Mouse (Mus musculus): ENCODE measurements around the gene Amhr2. TPM values are rescaled to one million over a fixed set of nuclear protein-coding genes. Genes with fewer than 3 reads are reported as not detected.

Gene Amhr2
- polyA plus RNA-seq (2014; fragmentation: Illumina TruSeq; extraction: RNeasy Lipid Tissue Mini Kit (QIAGEN cat#74804); ENCODE audit: low read depth, low replicate concordance) = not detected

GRCm38 (mm10) chr15:102445146-102445545, at the start of gene Amhr2:
Gene Amhr2 (plus strand): TSS chr15:102445367.

GRCm38 (mm10) chr15:102405489-102406195, 39.5 kb upstream of the Amhr2 start, which contains the start of gene Sp1:
Gene Sp1 (plus strand): TSS chr15:102406143.

GRCm38 (mm10) chr15:102458904-102459317, 13.7 kb downstream of the Amhr2 start, which contains the start of gene Prr13:
Gene Prr13 (plus strand): TSS chr15:102459028.

GRCm38 (mm10) chr15:102470183-102470604, 25.0 kb downstream of the Amhr2 start, which contains the start of gene Pcbp2:
Gene Pcbp2 (plus strand): TSS chr15:102470539.

GRCm38 (mm10) chr15:102503447-102503846, 58.3 kb downstream of the Amhr2 start, which contains the start of gene Gm10337:
Gene Gm10337 (plus strand): TSS chr15:102503722.

Other genes starting within 250 kb of the Amhr2 start
- 24.9 TPM for gene Zfp740, start 242.1 kb upstream of the Amhr2 start, polyA plus RNA-seq (2014; fragmentation: Illumina TruSeq; extraction: RNeasy Lipid Tissue Mini Kit (QIAGEN cat#74804); ENCODE audit: low read depth, low replicate concordance)
- gene Csad, start 240.6 kb upstream of the Amhr2 start, polyA plus RNA-seq (2014; fragmentation: Illumina TruSeq; extraction: RNeasy Lipid Tissue Mini Kit (QIAGEN cat#74804); ENCODE audit: low read depth, low replicate concordance) = 66.9 TPM
- not detected for gene Itgb7, start 213.4 kb upstream of the Amhr2 start, polyA plus RNA-seq (2014; fragmentation: Illumina TruSeq; extraction: RNeasy Lipid Tissue Mini Kit (QIAGEN cat#74804); ENCODE audit: low read depth, low replicate concordance)
- gene Rarg, start 187.8 kb upstream of the Amhr2 start, polyA plus RNA-seq (2014; fragmentation: Illumina TruSeq; extraction: RNeasy Lipid Tissue Mini Kit (QIAGEN cat#74804); ENCODE audit: low read depth, low replicate concordance) = 5.9 TPM
- not detected for gene Gm9918, start 174.8 kb upstream of the Amhr2 start, polyA plus RNA-seq (2014; fragmentation: Illumina TruSeq; extraction: RNeasy Lipid Tissue Mini Kit (QIAGEN cat#74804); ENCODE audit: low read depth, low replicate concordance)
- gene Mfsd5, start 165.9 kb upstream of the Amhr2 start, polyA plus RNA-seq (2014; fragmentation: Illumina TruSeq; extraction: RNeasy Lipid Tissue Mini Kit (QIAGEN cat#74804); ENCODE audit: low read depth, low replicate concordance) = 0.93 TPM
- not detected for gene Espl1, start 149.1 kb upstream of the Amhr2 start, polyA plus RNA-seq (2014; fragmentation: Illumina TruSeq; extraction: RNeasy Lipid Tissue Mini Kit (QIAGEN cat#74804); ENCODE audit: low read depth, low replicate concordance)
- gene Pfdn5, start 119.3 kb upstream of the Amhr2 start, polyA plus RNA-seq (2014; fragmentation: Illumina TruSeq; extraction: RNeasy Lipid Tissue Mini Kit (QIAGEN cat#74804); ENCODE audit: low read depth, low replicate concordance) = 84.0 TPM
- 4.4 TPM for gene Myg1, start 113.7 kb upstream of the Amhr2 start, polyA plus RNA-seq (2014; fragmentation: Illumina TruSeq; extraction: RNeasy Lipid Tissue Mini Kit (QIAGEN cat#74804); ENCODE audit: low read depth, low replicate concordance)
- 3.6 TPM for gene Aaas, start 94.6 kb upstream of the Amhr2 start, polyA plus RNA-seq (2014; fragmentation: Illumina TruSeq; extraction: RNeasy Lipid Tissue Mini Kit (QIAGEN cat#74804); ENCODE audit: low read depth, low replicate concordance)
- not detected for gene Sp7, start 78.2 kb upstream of the Amhr2 start, polyA plus RNA-seq (2014; fragmentation: Illumina TruSeq; extraction: RNeasy Lipid Tissue Mini Kit (QIAGEN cat#74804); ENCODE audit: low read depth, low replicate concordance)
- gene Sp1, start 39.2 kb upstream of the Amhr2 start, polyA plus RNA-seq (2014; fragmentation: Illumina TruSeq; extraction: RNeasy Lipid Tissue Mini Kit (QIAGEN cat#74804); ENCODE audit: low read depth, low replicate concordance) = 55.3 TPM
- gene Prr13, start 13.7 kb downstream of the Amhr2 start, polyA plus RNA-seq (2014; fragmentation: Illumina TruSeq; extraction: RNeasy Lipid Tissue Mini Kit (QIAGEN cat#74804); ENCODE audit: low read depth, low replicate concordance) = 53.1 TPM
- gene Pcbp2, start 25.2 kb downstream of the Amhr2 start, polyA plus RNA-seq (2014; fragmentation: Illumina TruSeq; extraction: RNeasy Lipid Tissue Mini Kit (QIAGEN cat#74804); ENCODE audit: low read depth, low replicate concordance) = 701 TPM
- not detected for gene Gm10337, start 58.4 kb downstream of the Amhr2 start, polyA plus RNA-seq (2014; fragmentation: Illumina TruSeq; extraction: RNeasy Lipid Tissue Mini Kit (QIAGEN cat#74804); ENCODE audit: low read depth, low replicate concordance)
- 1.4 TPM for gene Map3k12, start 71.7 kb downstream of the Amhr2 start, polyA plus RNA-seq (2014; fragmentation: Illumina TruSeq; extraction: RNeasy Lipid Tissue Mini Kit (QIAGEN cat#74804); ENCODE audit: low read depth, low replicate concordance)
- gene Tarbp2, start 72.8 kb downstream of the Amhr2 start, polyA plus RNA-seq (2014; fragmentation: Illumina TruSeq; extraction: RNeasy Lipid Tissue Mini Kit (QIAGEN cat#74804); ENCODE audit: low read depth, low replicate concordance) = 1.1 TPM
- not detected for gene Npff, start 79.6 kb downstream of the Amhr2 start, polyA plus RNA-seq (2014; fragmentation: Illumina TruSeq; extraction: RNeasy Lipid Tissue Mini Kit (QIAGEN cat#74804); ENCODE audit: low read depth, low replicate concordance)
- gene Gm28047, start 179.7 kb downstream of the Amhr2 start, polyA plus RNA-seq (2014; fragmentation: Illumina TruSeq; extraction: RNeasy Lipid Tissue Mini Kit (QIAGEN cat#74804); ENCODE audit: low read depth, low replicate concordance) = not detected
- 23.5 TPM for gene Atf7, start 180.1 kb downstream of the Amhr2 start, polyA plus RNA-seq (2014; fragmentation: Illumina TruSeq; extraction: RNeasy Lipid Tissue Mini Kit (QIAGEN cat#74804); ENCODE audit: low read depth, low replicate concordance)
- 17.9 TPM for gene Atp5g2, start 227.0 kb downstream of the Amhr2 start, polyA plus RNA-seq (2014; fragmentation: Illumina TruSeq; extraction: RNeasy Lipid Tissue Mini Kit (QIAGEN cat#74804); ENCODE audit: low read depth, low replicate concordance)